Mouse (Mus musculus): ENCODE results near the gene Fam161a. TPM values are rescaled to one million over a fixed set of nuclear protein-coding genes. Genes with fewer than 3 reads are reported as not detected.
A peak's percentile ranks its signal among the peaks of the same experiment; 100 is the strongest.

Fam161a gene
- total RNA-seq (2017): 1.5 and 4.6 TPM in 2 replicates

GRCm38 (mm10) chr11:23007481-23008180, at the start of gene Fam161a:
Gene Fam161a, plus strand, starts transcription at chr11:23007531.
- ATAC-seq (replicated peaks; ENCODE audit: low read depth, poor library complexity, severe bottlenecking): peak; percentile 93

DNA sequence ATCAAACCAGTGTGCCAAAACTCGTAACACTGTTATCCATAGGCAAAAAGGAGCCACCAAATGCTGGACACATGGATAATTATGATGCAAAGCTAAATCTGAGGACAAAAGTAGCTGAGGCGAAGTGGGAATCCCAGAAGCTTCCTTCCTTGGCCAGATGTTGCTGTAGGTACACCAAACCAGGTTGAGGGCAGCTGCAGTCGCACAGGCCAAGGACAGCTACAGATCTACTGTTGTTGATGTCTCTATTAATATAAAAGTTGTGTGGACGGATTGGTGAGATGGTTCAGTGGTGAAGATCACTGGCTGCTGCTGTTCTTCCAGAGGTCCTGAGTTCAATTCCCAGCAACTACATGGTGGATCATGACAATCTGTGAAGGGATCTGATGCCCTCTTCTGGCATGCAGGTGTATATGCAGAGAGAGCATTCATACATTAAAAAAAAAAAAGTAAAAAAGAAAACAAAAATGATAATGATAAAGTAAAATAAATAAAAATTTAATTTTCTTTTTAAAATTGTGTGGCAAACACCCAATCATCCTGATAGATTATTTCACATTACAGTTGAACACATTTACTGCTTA, 49.4 kb upstream of the Fam161a start:
- ATAC-seq (replicated peaks; ENCODE audit: low read depth, poor library complexity, severe bottlenecking): no peak

DNA sequence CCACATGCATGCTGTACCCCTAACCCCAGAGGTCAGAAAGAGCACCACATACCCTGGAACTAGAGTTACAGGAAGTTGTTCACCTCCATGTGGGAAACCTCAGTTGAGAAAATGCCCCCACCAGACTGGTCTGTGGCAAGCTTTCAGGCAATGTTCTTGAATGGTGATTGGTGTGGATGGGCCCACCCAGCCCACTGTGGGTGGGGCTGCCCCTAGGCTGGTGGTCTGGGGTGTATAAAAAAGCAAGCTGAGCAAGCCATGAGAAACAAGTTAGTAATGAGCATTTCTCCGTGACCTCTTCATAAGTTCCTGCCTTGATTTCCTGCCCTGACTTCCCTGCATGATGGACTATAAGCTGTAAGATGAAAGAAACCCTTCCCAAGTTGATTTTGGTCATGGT, 45.2 kb upstream of the Fam161a start:
- ATAC-seq (replicated peaks; ENCODE audit: low read depth, poor library complexity, severe bottlenecking): peak; percentile 29; the same call in 1 of the 2 replicates

DNA sequence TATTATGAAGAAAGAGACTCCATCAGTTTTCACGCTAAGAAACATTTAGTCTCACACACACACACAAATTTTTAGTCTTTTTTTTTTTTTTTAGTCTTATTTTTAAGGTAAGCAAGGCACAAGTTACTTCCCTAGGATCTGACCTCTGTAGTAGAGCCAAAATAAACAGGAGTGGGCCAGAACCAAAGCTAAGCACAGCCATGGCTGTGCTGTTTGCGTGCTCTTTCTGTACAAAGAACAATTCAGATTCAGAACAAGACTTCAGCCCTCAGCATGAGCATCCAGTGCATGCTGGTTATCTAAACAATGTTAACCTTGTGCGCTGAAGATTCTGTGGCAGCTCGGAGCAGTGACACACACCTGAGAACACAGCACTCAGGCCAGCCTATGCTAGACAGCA, 42.9 kb upstream of the Fam161a start:
- no peak for ATAC-seq (replicated peaks; ENCODE audit: low read depth, poor library complexity, severe bottlenecking)

- 0 out of 2 replicates have a peak, but pooled peaks have one; percentile 21 for ATAC-seq (replicated peaks; ENCODE audit: low read depth, poor library complexity, severe bottlenecking)
These were observed 41.8 kb upstream of the Fam161a start for GRCm38 (mm10) chr11:22965503-22965902.

GRCm38 (mm10) chr11:22969486-22969885, 37.8 kb upstream of the Fam161a start:
- peak; percentile 40; the same call in 1 of the 2 replicates for ATAC-seq (replicated peaks; ENCODE audit: low read depth, poor library complexity, severe bottlenecking)

GRCm38 (mm10) chr11:22970546-22970945, 36.8 kb upstream of the Fam161a start:
- no peak for ATAC-seq (replicated peaks; ENCODE audit: low read depth, poor library complexity, severe bottlenecking)

DNA sequence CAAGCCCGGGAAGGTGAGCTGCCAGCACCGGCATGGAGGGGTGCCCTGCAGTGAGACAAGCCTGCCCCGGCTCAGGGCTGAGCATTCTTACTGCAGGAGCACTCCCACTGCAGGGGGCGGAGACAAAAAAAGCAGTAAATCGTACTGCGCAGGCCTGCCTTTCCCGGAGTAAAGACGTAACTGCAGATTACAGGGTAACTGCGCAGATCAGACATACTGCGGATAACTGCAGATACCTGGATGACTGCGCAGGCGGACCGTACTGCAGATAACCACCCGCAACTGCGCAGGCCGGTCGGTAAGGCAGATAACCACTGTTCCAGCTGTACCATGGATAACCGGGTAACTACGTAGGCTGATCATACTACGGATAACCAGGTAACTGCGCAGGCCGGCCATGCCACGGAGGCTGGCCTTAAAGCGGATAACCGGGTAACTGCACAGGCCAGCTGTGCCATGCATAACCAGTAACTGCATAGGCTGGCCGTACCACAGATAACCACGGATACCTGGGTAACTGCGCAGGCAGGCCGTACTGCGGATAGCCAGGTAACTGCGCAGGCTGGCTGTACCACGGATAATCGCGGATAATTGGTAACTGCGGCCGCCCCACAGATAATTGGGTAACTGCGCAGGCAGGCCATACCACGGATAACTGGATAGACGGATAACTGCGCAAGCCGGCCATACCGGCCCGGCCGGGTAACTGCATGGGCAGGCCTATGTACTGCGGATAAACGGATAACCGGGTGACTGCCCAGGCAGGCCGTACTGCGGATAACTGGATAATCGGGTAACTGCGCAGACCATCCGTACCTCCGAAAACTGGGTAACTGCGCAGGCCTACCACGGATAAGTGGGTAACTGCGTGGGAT, 35.3 kb upstream of the Fam161a start, which contains the start of gene Zrsr1:
Gene Zrsr1, plus strand, starts transcription at position 171 of the 875 bp plus-strand sequence.
- ATAC-seq (replicated peaks; ENCODE audit: low read depth, poor library complexity, severe bottlenecking): peak; percentile 68

GRCm38 (mm10) chr11:22972746-22973526, 34.4 kb upstream of the Fam161a start:
- peak; percentile 55 for ATAC-seq (replicated peaks; ENCODE audit: low read depth, poor library complexity, severe bottlenecking)

- no peak for ATAC-seq (replicated peaks; ENCODE audit: low read depth, poor library complexity, severe bottlenecking)
These were observed 33.7 kb upstream of the Fam161a start for GRCm38 (mm10) chr11:22973599-22973998.

DNA sequence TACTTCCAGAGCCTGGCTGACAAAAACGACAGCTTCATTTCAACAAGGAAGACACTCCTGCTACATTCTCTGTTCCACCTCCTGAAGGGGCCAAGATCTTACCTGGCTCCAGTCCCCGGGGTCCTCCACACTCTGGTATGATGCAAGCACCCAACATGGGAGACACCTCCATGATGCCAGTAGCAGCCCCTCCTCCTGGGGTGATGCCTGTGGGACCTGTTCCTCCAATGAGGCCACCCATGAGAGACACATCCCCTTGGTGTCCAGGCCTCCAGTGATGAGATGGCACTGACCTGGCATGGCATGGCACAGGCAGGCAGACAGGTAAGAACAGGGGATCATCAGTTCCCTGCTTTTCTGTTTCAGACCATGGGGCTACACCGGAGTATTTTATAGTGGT, 29.1 kb upstream of the Fam161a start:
- no peak for ATAC-seq (replicated peaks; ENCODE audit: low read depth, poor library complexity, severe bottlenecking)

DNA sequence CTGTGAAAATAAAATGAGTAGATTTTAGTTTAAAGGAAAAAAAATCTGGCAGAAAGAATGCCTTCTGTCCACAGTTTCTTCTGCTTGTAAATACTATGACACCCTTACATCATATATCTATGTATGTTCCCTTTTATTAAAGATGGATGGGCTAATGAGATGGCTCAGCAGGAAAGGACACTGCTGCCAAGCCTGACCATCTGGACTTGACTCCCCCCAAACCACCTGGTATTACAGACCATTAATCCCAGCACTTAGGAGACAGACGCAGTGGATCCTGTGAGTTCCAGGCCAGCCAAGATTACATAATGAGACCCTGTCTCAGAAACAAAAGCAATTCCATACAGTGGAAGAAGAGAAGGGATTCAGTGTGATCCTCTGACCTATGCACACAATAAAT, 28.6 kb upstream of the Fam161a start:
- ATAC-seq (replicated peaks; ENCODE audit: low read depth, poor library complexity, severe bottlenecking): no peak

GRCm38 (mm10) chr11:22979221-22979620, 28.1 kb upstream of the Fam161a start:
- ATAC-seq (replicated peaks; ENCODE audit: low read depth, poor library complexity, severe bottlenecking): no peak

DNA sequence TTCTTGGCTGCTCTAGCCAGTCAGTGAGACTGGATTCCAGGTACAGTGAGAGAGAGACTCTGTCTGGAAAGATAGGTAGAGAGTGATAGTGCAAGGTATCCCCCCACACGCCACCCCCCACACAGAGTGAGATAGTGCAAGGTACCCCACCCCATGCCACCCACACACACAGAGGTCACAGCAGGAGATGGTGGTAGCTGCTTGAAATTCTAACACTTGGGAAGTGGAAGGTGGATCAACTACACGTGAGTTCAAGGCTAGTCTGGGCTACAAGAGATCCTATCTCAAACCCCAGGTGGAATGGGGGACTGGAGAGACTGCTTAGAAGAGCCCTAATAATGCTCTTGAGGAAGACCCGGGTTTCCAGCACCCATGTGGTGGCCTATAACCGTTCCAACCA, 26.3 kb upstream of the Fam161a start:
- no peak for ATAC-seq (replicated peaks; ENCODE audit: low read depth, poor library complexity, severe bottlenecking)

DNA sequence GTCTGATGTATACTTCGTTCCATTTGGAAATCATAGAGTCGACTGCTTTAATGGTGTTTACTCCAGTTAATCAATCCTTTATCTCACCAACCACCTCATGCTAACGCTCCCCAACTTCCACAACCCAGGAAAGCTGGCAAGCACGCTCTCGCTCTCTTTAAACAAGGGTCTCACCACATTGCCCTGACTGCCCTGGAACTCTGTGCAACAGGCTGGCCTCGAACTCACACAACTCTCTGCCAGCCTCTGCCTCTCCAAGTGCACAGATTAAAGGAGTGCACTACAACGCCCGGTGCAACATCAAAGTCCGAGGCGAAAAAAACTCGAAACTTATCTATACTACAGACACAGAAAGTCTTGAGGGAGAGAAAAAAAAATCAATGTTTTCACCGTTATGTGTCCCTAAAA, 25.8 kb upstream of the Fam161a start:
- peak; percentile 24 for ATAC-seq (replicated peaks; ENCODE audit: low read depth, poor library complexity, severe bottlenecking)

GRCm38 (mm10) chr11:22981984-22982757, 25.2 kb upstream of the Fam161a start, which contains the start of the genes Gm28048 and Commd1:
Gene Gm28048, minus strand, starts transcription at chr11:22982090.
Gene Commd1, minus strand, starts transcription at chr11:22982382.
- peak; percentile 93 for ATAC-seq (replicated peaks; ENCODE audit: low read depth, poor library complexity, severe bottlenecking)

- no peak for ATAC-seq (replicated peaks; ENCODE audit: low read depth, poor library complexity, severe bottlenecking)
These were observed 24.5 kb upstream of the Fam161a start for GRCm38 (mm10) chr11:22982846-22983245.

DNA sequence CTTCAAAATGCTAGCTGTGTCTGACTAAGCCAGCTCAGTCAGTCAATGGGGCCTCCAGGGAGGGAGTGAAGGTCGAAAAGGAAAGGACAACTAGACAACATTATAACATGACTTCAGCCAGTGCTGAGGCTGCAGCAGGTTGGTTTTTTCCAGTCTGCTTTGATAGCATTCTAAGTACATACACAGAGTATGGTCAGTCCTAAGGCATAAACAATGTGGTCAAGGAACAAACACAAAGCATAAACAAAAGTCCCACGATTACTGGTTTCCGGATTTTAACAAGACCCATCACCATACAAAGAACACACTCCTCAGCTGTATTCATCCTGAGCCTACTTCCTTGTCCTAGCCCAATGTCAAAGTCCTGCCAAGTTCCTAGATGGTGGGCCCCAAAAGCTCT, 21.8 kb upstream of the Fam161a start:
- ATAC-seq (replicated peaks; ENCODE audit: low read depth, poor library complexity, severe bottlenecking): no peak

GRCm38 (mm10) chr11:22987357-22987756, 20.0 kb upstream of the Fam161a start:
- 0 out of 2 replicates have a peak, but pooled peaks have one; percentile 27 for ATAC-seq (replicated peaks; ENCODE audit: low read depth, poor library complexity, severe bottlenecking)
